Mouse (Mus musculus) adrenal gland, adult 10 weeks (tissue): ENCODE results near the gene Clcc1. TPM values are rescaled to one million over a fixed set of nuclear protein-coding genes. Genes with fewer than 3 reads are reported as not detected.

Source experiments
- polyA plus RNA-seq: library from polyadenylated mRNA; stranded (reverse); fragments of 350-450 nt; fragmentation: Illumina TruSeq; extraction: RNeasy Lipid Tissue Mini Kit (QIAGEN cat#74804); gene quantifications from one replicate; pipeline ENCODE4 v1.2.3, GENCODE M21; 2014; ENCODE audit warnings: low read depth, low replicate concordance

Clcc1 gene
- 43.8 TPM for polyA plus RNA-seq

DNA sequence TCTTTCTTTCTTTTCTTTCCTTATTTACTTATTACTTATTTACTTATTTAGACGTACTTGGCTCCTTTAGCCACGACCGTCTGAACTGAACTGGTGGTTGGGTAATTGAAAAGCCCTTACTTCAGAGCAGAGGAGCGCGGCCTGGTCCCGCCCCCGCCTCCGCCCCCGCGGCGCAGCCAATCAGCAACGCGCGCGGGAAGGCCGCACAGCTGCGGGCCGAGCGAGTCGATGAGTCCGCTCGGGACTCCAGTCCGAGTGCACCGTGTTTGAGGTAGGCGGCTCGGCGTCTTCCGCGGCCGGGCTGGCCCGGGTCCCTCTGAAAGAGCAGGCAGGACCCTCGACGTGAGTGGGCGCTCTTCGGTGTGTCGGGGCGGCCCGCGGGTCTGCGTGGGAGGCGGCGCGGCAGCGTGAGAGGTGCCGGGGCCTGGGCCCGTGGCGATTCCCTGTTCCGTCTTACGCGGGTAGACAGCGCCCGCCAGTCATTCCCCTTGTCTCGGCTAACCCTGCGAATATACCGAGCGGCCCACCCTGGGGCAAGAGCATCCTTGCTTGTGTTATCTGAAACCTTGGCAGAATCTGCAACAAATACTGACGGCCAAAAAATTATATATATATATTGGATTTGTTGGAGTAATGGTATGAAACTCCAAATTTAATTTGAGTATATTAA lies at the start of gene Clcc1:
Clcc1 (plus strand) TSS at position 204 of the 670 bp plus-strand sequence.

DNA sequence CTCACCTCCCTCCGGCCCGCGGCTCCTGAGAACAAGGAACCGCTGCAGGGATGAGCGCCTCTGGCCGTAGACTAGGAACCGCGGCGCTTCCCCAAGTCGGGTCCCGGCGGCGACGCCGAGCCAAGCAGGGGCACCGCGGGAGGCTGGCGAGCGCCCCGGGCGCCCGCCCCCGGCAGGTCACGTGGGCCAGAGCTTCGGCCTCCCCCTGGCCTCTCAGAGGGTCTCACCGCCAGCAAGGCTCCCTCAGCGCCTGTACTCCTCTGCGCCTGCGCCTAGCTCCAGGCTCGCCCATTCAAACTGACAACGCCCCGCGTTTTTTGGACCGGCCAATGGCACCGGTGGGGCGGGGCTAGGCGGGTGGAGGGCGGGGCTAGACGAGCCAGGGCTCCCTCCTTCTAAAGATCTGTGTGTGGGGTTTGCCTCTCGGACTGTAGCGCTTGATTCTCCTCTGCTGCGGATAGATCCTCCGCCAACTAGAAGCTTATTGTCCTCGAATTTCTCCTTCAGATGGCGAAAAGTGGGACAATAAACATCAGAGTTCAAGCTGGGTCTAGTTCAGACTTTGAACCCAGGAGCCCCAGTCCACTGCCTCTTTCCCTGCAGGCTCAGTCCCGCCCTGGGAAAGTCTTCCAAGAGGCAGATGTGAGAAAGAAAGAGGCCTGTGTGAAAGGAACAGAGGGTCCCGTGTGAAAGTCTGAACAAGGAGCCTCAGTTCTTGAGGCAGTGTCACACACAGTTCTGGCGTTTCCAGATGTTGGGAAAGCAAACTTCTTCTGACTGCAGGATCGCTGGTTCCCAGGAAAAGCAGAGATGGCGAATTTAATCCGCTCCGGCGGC lies 68.5 kb downstream of the Clcc1 start, which contains the start of gene Gpsm2:
Gpsm2 (minus strand) TSS at position 274 of the 837 bp plus-strand sequence.

Other genes with a start within 250 kb of the Clcc1 start
- 0.41 TPM for gene Celsr2, start 238.4 kb upstream of the Clcc1 start, polyA plus RNA-seq
- gene Sars, start 208.7 kb upstream of the Clcc1 start, polyA plus RNA-seq, result 21.2 TPM
- gene 1700013F07Rik, start 119.8 kb upstream of the Clcc1 start, polyA plus RNA-seq, result not detected
- gene 5330417C22Rik, start 117.4 kb upstream of the Clcc1 start, polyA plus RNA-seq, result 1.0 TPM
- 122 TPM for gene Tmem167b, start 91.4 kb upstream of the Clcc1 start, polyA plus RNA-seq
- 107 TPM for gene Taf13, start 82.2 kb upstream of the Clcc1 start, polyA plus RNA-seq
- gene Wdr47, start 62.6 kb upstream of the Clcc1 start, polyA plus RNA-seq, result 37.4 TPM
- 4.9 TPM for gene Gpsm2, start 68.4 kb downstream of the Clcc1 start, polyA plus RNA-seq
- gene Aknad1, start 85.7 kb downstream of the Clcc1 start, polyA plus RNA-seq, result not detected
- 191 TPM for gene Stxbp3, start 186.6 kb downstream of the Clcc1 start, polyA plus RNA-seq
- 0.87 TPM for gene Fndc7, start 236.1 kb downstream of the Clcc1 start, polyA plus RNA-seq